Comparison of ENCODE assay signal across 8 mouse cellular contexts in genomic region chr10:69212542-69213440, GRCm38 (mm10). TPM values are rescaled to one million over a fixed set of nuclear protein-coding genes. Genes with fewer than 3 reads are reported as not detected.
DNase-seq lines count a peak whose midpoint lies in the region; ATAC-seq and TF ChIP-seq lines count a peak whose summit lies in the region.

A930033H14Rik (minus strand) TSS chr10:69213098.

- no peak for TF ChIP-seq EP300 in ES-Bruce4 (IDR thresholded peaks at IDR 0.05; ENCODE audit: insufficient read depth, low read depth, low read length)

- H3K36me3 ChIP-seq in ES-Bruce4 (ENCODE audit: control insufficient read depth, insufficient read depth, low read length, poor library complexity, severe bottlenecking), result no peaks in the 10 kb centered on the region
- peaks cover 24% of the 10 kb centered on the region for H3K36me3 ChIP-seq in hindbrain, embryonic 10.5 days
- 0 out of 2 replicates have a peak, but pooled peaks cover 4% of the 10 kb centered on the region for H3K36me3 ChIP-seq in lung, embryonic 16.5 days (ENCODE audit: control insufficient read depth, insufficient read depth, low read length)

- DNase-seq in cerebellum, adult 8-10 months, result peak; percentile 33
- DNase-seq in frontal cortex, adult 2 months (ENCODE audit: extremely low spot score in 1 of 2, low spot score in 1 of 2), result peak; percentile 38 to 80
- DNase-seq in hindbrain, embryonic 10.5 days (ENCODE audit: low spot score), result peak; percentile 84
- DNase-seq in layer of hippocampus, adult 9-11 months, result peak; percentile 76
- DNase-seq in testis, postnatal 14 days (ENCODE audit: low spot score), result peak; percentile 73

- peak; percentile 94 for ATAC-seq in lung, embryonic 16.5 days (ENCODE audit: low read depth)

- H3K27me3 ChIP-seq in ES-Bruce4 (ENCODE audit: control insufficient read depth, insufficient read depth, low read length, poor library complexity, severe bottlenecking), result 0 out of 2 replicates have a peak, but pooled peaks cover 2% of the 10 kb centered on the region
- H3K27me3 ChIP-seq in hindbrain, embryonic 10.5 days (ENCODE audit: insufficient read depth, poor library complexity, severe bottlenecking), result no peaks in the 10 kb centered on the region
- no peaks in the 10 kb centered on the region for H3K27me3 ChIP-seq in lung, embryonic 16.5 days (ENCODE audit: control insufficient read depth, insufficient read depth, low read depth, low read length)

- peak within 1 kb of the TSS; percentile 31 for H3K9ac ChIP-seq in ES-Bruce4 (ENCODE audit: low read depth, poor library complexity, severe bottlenecking)
- H3K9ac ChIP-seq in lung, embryonic 16.5 days (ENCODE audit: low read length), result peak within 1 kb of the TSS; percentile 96

- no peaks in the 10 kb centered on the region for H3K9me3 ChIP-seq in ES-Bruce4 (replicated peaks; ENCODE audit: control insufficient read depth, insufficient read depth, low read length, poor library complexity, severe bottlenecking)
- H3K9me3 ChIP-seq in hindbrain, embryonic 10.5 days, result no peaks in the 10 kb centered on the region; the same call in 1 of the 2 replicates
- no peaks in the 10 kb centered on the region for H3K9me3 ChIP-seq in lung, embryonic 16.5 days (ENCODE audit: control insufficient read depth, low read length)

- no peaks in the 10 kb centered on the region for H3K4me1 ChIP-seq in ES-Bruce4 (ENCODE audit: control insufficient read depth, insufficient read depth, low read length)
- H3K4me1 ChIP-seq in hindbrain, embryonic 10.5 days (replicated peaks), result peaks cover 28% of the 10 kb centered on the region
- peaks cover 14% of the 10 kb centered on the region for H3K4me1 ChIP-seq in lung, embryonic 16.5 days (replicated peaks; ENCODE audit: control insufficient read depth, insufficient read depth, low read length)
- H3K4me1 ChIP-seq in olfactory bulb, adult 2 months (ENCODE audit: control insufficient read depth, insufficient read depth, low read length), result peaks cover 8% of the 10 kb centered on the region

- TF ChIP-seq POLR2A in ES-Bruce4 (IDR thresholded peaks at IDR 0.05; ENCODE audit: insufficient read depth, low read length), result no peak
- peak; percentile 39; the same call in 1 of the 2 replicates for TF ChIP-seq POLR2A in olfactory bulb, adult 2 months (IDR thresholded peaks at IDR 0.05; ENCODE audit: insufficient read depth, low read depth, low read length)

- no peak within 1 kb of the TSS for H3K27ac ChIP-seq in ES-Bruce4 (ENCODE audit: insufficient read depth, low read length)
- peak within 1 kb of the TSS; percentile 99 for H3K27ac ChIP-seq in hindbrain, embryonic 10.5 days
- H3K27ac ChIP-seq in lung, embryonic 16.5 days (ENCODE audit: low read length), result peak within 1 kb of the TSS; percentile 98
- H3K27ac ChIP-seq in olfactory bulb, adult 2 months (ENCODE audit: insufficient read depth, low read depth, low read length), result peak within 1 kb of the TSS; percentile 81

- under 1% methylated on average over 83 of the region's 84 CpGs for WGBS in hindbrain, embryonic 10.5 days
- under 1% methylated on average over 69 of the region's 84 CpGs for WGBS in lung, embryonic 16.5 days
- WGBS in olfactory bulb, adult 2 months, result under 1% methylated on average over 82 of the region's 84 CpGs

- H3K4me2 ChIP-seq in lung, embryonic 16.5 days (ENCODE audit: low read depth, low read length), result peak within 1 kb of the TSS; percentile 96

- peak within 1 kb of the TSS; percentile 82 for H3K4me3 ChIP-seq in ES-Bruce4 (ENCODE audit: low read depth, low read length)
- peak within 1 kb of the TSS; percentile 88 for H3K4me3 ChIP-seq in hindbrain, embryonic 10.5 days
- H3K4me3 ChIP-seq in lung, embryonic 16.5 days (ENCODE audit: low read length), result peak within 1 kb of the TSS; percentile 85
- H3K4me3 ChIP-seq in olfactory bulb, adult 2 months (ENCODE audit: insufficient read depth, low read depth, low read length), result peak within 1 kb of the TSS; percentile 80

- no peak for TF ChIP-seq CTCF in ES-Bruce4 (IDR thresholded peaks at IDR 0.05; ENCODE audit: low read depth, low read length)
- TF ChIP-seq CTCF in olfactory bulb, adult 2 months (IDR thresholded peaks at IDR 0.05; ENCODE audit: insufficient read depth, low read depth, low read length), result no peak

RNA-seq across cellular contexts. Expression of gene A930033H14Rik, which starts in this region (rescaled TPM):
- polyA plus RNA-seq in ES-Bruce4 (2011; ENCODE audit: insufficient read depth, insufficient read length, low read depth, missing spikeins), result 0.40 and 0.52 TPM in 2 replicates
- polyA plus RNA-seq in frontal cortex, adult 2 months (2012; rRNA removed), result 1.7 and 1.8 TPM in 2 replicates
- 0.81 and 0.96 TPM in 2 replicates for polyA plus RNA-seq in hindbrain, embryonic 10.5 days (2016; fragmentation: Nextera tagmentation; extraction: Ambion mirVana)
- polyA plus RNA-seq in lung, embryonic 16.5 days (2015; fragmentation: Nextera tagmentation; extraction: Ambion mirVana), result 1.2 and 1.5 TPM in 2 replicates
- polyA plus RNA-seq in olfactory bulb, adult 2 months (2012; ENCODE audit: insufficient read depth, insufficient read length, low replicate concordance, missing spikeins), result not detected in 2 replicates

Comparison
In these comparisons a context has a peak if more than half of its experiments do, and no peak if none do; other contexts are left out.
1. Peak in DNase-seq, H3K4me3 ChIP-seq and H3K27ac ChIP-seq in hindbrain, embryonic 10.5 days; RNA of the gene not detected or under 1 TPM.
2. DNase-seq: peak in every context shown above with its lines; median percentile 84 in hindbrain, embryonic 10.5 days; 76 in layer of hippocampus, adult 9-11 months; 73 in testis, postnatal 14 days; 59 in frontal cortex, adult 2 months; 33 in cerebellum, adult 8-10 months.